Mouse (Mus musculus): ENCODE data around the gene Chrnb2.

Chrnb2 gene

GRCm38 (mm10) chr3:89780102-89780501, 15.7 kb upstream of the Chrnb2 start:
- DNase-seq (ENCODE audit: extremely low spot score, low read depth, low spot score): no peak

GRCm38 (mm10) chr3:89776001-89776400, 11.6 kb upstream of the Chrnb2 start:
- DNase-seq (ENCODE audit: extremely low spot score, low read depth, low spot score): no peak

- DNase-seq (ENCODE audit: extremely low spot score, low read depth, low spot score): no peak
These were observed 10.0 kb upstream of the Chrnb2 start for GRCm38 (mm10) chr3:89774236-89774960.

GRCm38 (mm10) chr3:89773740-89774211, 9.3 kb upstream of the Chrnb2 start:
- DNase-seq (ENCODE audit: extremely low spot score, low read depth, low spot score): no peak

GRCm38 (mm10) chr3:89772968-89773709, 8.7 kb upstream of the Chrnb2 start, which contains the start of gene Ube2q1:
Gene Ube2q1 (plus strand): TSS chr3:89773616.
- peak; percentile 30 for DNase-seq (ENCODE audit: extremely low spot score, low read depth, low spot score)

- DNase-seq (ENCODE audit: extremely low spot score, low read depth, low spot score): peak; percentile 87
These were observed 8.1 kb upstream of the Chrnb2 start for GRCm38 (mm10) chr3:89772588-89772967.

- DNase-seq (ENCODE audit: extremely low spot score, low read depth, low spot score): no peak
These were observed 6.1 kb upstream of the Chrnb2 start for GRCm38 (mm10) chr3:89770425-89771002.

GRCm38 (mm10) chr3:89769584-89769983, 5.2 kb upstream of the Chrnb2 start:
- no peak for DNase-seq (ENCODE audit: extremely low spot score, low read depth, low spot score)

GRCm38 (mm10) chr3:89759786-89760185, 4.6 kb downstream of the Chrnb2 start:
- DNase-seq (ENCODE audit: extremely low spot score, low read depth, low spot score): no peak

- no peak for DNase-seq (ENCODE audit: extremely low spot score, low read depth, low spot score)
These were observed 6.6 kb downstream of the Chrnb2 start for GRCm38 (mm10) chr3:89757851-89758250.

GRCm38 (mm10) chr3:89755283-89755682, 9.1 kb downstream of the Chrnb2 start:
- no peak for DNase-seq (ENCODE audit: extremely low spot score, low read depth, low spot score)

GRCm38 (mm10) chr3:89752307-89752706, 12.1 kb downstream of the Chrnb2 start:
- DNase-seq (ENCODE audit: extremely low spot score, low read depth, low spot score): no peak

GRCm38 (mm10) chr3:89738509-89738908, 25.9 kb downstream of the Chrnb2 start:
- no peak for DNase-seq (ENCODE audit: extremely low spot score, low read depth, low spot score)

GRCm38 (mm10) chr3:89732091-89732490, 32.3 kb downstream of the Chrnb2 start:
- DNase-seq (ENCODE audit: extremely low spot score, low read depth, low spot score): no peak

GRCm38 (mm10) chr3:89730350-89731331, 33.8 kb downstream of the Chrnb2 start:
- no peak for DNase-seq (ENCODE audit: extremely low spot score, low read depth, low spot score)

- DNase-seq (ENCODE audit: extremely low spot score, low read depth, low spot score): no peak
These were observed 35.6 kb downstream of the Chrnb2 start for GRCm38 (mm10) chr3:89728848-89729247.

- DNase-seq (ENCODE audit: extremely low spot score, low read depth, low spot score): no peak
These were observed 37.4 kb downstream of the Chrnb2 start for GRCm38 (mm10) chr3:89727028-89727427.

GRCm38 (mm10) chr3:89723400-89724084, 40.9 kb downstream of the Chrnb2 start:
- no peak for DNase-seq (ENCODE audit: extremely low spot score, low read depth, low spot score)

- no peak for DNase-seq (ENCODE audit: extremely low spot score, low read depth, low spot score)
These were observed 42.4 kb downstream of the Chrnb2 start for GRCm38 (mm10) chr3:89722032-89722431.

- no peak for DNase-seq (ENCODE audit: extremely low spot score, low read depth, low spot score)
These were observed 48.5 kb downstream of the Chrnb2 start for GRCm38 (mm10) chr3:89715967-89716256.

Data from hindlimb bud, embryonic 11.5 days (tissue).